Mouse (Mus musculus): ENCODE results near the gene Zfp428. TPM values are rescaled to one million over a fixed set of nuclear protein-coding genes. Genes with fewer than 3 reads are reported as not detected.

Gene Zfp428
- polyA plus RNA-seq, 2 experiments: 2.3 to 4.0 TPM

GRCm38 (mm10) chr7:24501492-24501891, 5.3 kb upstream of the Zfp428 start:
- Histone ChIP-seq H3K36me3 (replicated peaks; ENCODE audit: control insufficient read depth, insufficient read depth, low read depth) (no peaks in the 10 kb centered on the region), H3K9me3 (ENCODE audit: control insufficient read depth, low read length) (no peaks in the 10 kb centered on the region), H3K4me3 (ENCODE audit: insufficient read depth in 1 of 2, low read depth in 2 of 2, low read length in 2 of 2) (no peak overlapping the region), H3K4me2 (ENCODE audit: low read depth) (no peak overlapping the region), H3K27me3 (ENCODE audit: control insufficient read depth, insufficient read depth, low read length) (peaks cover 41% of the 10 kb centered on the region), H3K27ac (no peak overlapping the region), H3K4me1 (replicated peaks; ENCODE audit: control insufficient read depth in 2 of 2, insufficient read depth in 2 of 2, low read length in 1 of 2) (peaks cover 0 to 6% of the 10 kb centered on the region in 2 experiments; a peak in 1 of 4 replicates), H3K9ac (replicated peaks) (no peak overlapping the region)
- 27% methylated on average over 21 of the region's 21 CpGs for WGBS (ENCODE audit: insufficient replicate concordance)
- ATAC-seq (ENCODE audit: insufficient read depth): no peak
- no peak for TF ChIP-seq EP300 (IDR thresholded peaks at IDR 0.05; ENCODE audit: low read depth)
- TF ChIP-seq CTCF (IDR thresholded peaks at IDR 0.05; ENCODE audit: low read depth): peak; percentile 74
- DNase-seq (ENCODE audit: low read depth in 3 of 3, low spot score in 3 of 3): no peak

GRCm38 (mm10) chr7:24504004-24504403, 2.8 kb upstream of the Zfp428 start:
- WGBS (ENCODE audit: insufficient replicate concordance): 10% methylated on average over 10 of the region's 10 CpGs
- peaks cover 36% of the 10 kb centered on the region for H3K27me3 ChIP-seq (ENCODE audit: control insufficient read depth, insufficient read depth, low read length)
- H3K4me3 ChIP-seq (ENCODE audit: insufficient read depth in 1 of 2, low read depth in 2 of 2, low read length in 2 of 2): no peak overlapping the region
- H3K9ac ChIP-seq (replicated peaks): no peak overlapping the region
- peaks cover 0 to 10% of the 10 kb centered on the region in 2 experiments; a peak in 3 of 4 replicates for H3K4me1 ChIP-seq (replicated peaks; ENCODE audit: control insufficient read depth in 2 of 2, insufficient read depth in 2 of 2, low read length in 1 of 2)
- no peak for DNase-seq (ENCODE audit: low read depth in 3 of 3, low spot score in 3 of 3)
- no peaks in the 10 kb centered on the region for H3K9me3 ChIP-seq (ENCODE audit: control insufficient read depth, low read length)
- H3K36me3 ChIP-seq (replicated peaks; ENCODE audit: control insufficient read depth, insufficient read depth, low read depth): no peaks in the 10 kb centered on the region
- TF ChIP-seq CTCF (IDR thresholded peaks at IDR 0.05; ENCODE audit: low read depth): no peak
- TF ChIP-seq EP300 (IDR thresholded peaks at IDR 0.05; ENCODE audit: low read depth): no peak
- ATAC-seq (ENCODE audit: insufficient read depth): no peak
- no peak overlapping the region for H3K27ac ChIP-seq
- peak overlapping the region; percentile 22 for H3K4me2 ChIP-seq (ENCODE audit: low read depth)

- Histone ChIP-seq H3K4me2 (ENCODE audit: low read depth) (no peak overlapping the region), H3K27ac (no peak overlapping the region), H3K27me3 (ENCODE audit: control insufficient read depth, insufficient read depth, low read length) (peaks cover 28% of the 10 kb centered on the region), H3K9ac (replicated peaks) (no peak overlapping the region), H3K4me1 (replicated peaks; ENCODE audit: control insufficient read depth in 2 of 2, insufficient read depth in 2 of 2, low read length in 1 of 2) (peaks cover 0 to 10% of the 10 kb centered on the region in 2 experiments; a peak in 3 of 4 replicates), H3K36me3 (replicated peaks; ENCODE audit: control insufficient read depth, insufficient read depth, low read depth) (no peaks in the 10 kb centered on the region), H3K9me3 (ENCODE audit: control insufficient read depth, low read length) (no peaks in the 10 kb centered on the region), H3K4me3 (ENCODE audit: insufficient read depth in 1 of 2, low read depth in 2 of 2, low read length in 2 of 2) (no peak overlapping the region)
- 21% methylated on average over 4 of the region's 4 CpGs for WGBS (ENCODE audit: insufficient replicate concordance)
- no peak for TF ChIP-seq CTCF (IDR thresholded peaks at IDR 0.05; ENCODE audit: low read depth)
- TF ChIP-seq EP300 (IDR thresholded peaks at IDR 0.05; ENCODE audit: low read depth): no peak
- no peak for DNase-seq (ENCODE audit: low read depth in 3 of 3, low spot score in 3 of 3)
- ATAC-seq (ENCODE audit: insufficient read depth): no peak
Measured at GRCm38 (mm10) chr7:24504868-24505267, 1.9 kb upstream of the Zfp428 start.

- DNase-seq (ENCODE audit: low read depth in 3 of 3, low spot score in 3 of 3) (no peak), ATAC-seq (ENCODE audit: insufficient read depth) (no peak)
- no peak overlapping the region for H3K4me2 ChIP-seq (ENCODE audit: low read depth)
- peaks cover 0 to 10% of the 10 kb centered on the region in 2 experiments; a peak in 3 of 4 replicates for H3K4me1 ChIP-seq (replicated peaks; ENCODE audit: control insufficient read depth in 2 of 2, insufficient read depth in 2 of 2, low read length in 1 of 2)
- no peak overlapping the region for H3K27ac ChIP-seq
- WGBS (ENCODE audit: insufficient replicate concordance): 49% methylated on average over 15 of the region's 15 CpGs
- H3K4me3 ChIP-seq (ENCODE audit: insufficient read depth in 1 of 2, low read depth in 2 of 2, low read length in 2 of 2): no peak overlapping the region
- peaks cover 21% of the 10 kb centered on the region for H3K27me3 ChIP-seq (ENCODE audit: control insufficient read depth, insufficient read depth, low read length)
- H3K36me3 ChIP-seq (replicated peaks; ENCODE audit: control insufficient read depth, insufficient read depth, low read depth): no peaks in the 10 kb centered on the region
- no peak overlapping the region for H3K9ac ChIP-seq (replicated peaks)
- TF ChIP-seq CTCF (IDR thresholded peaks at IDR 0.05; ENCODE audit: low read depth) (no peak), EP300 (IDR thresholded peaks at IDR 0.05; ENCODE audit: low read depth) (no peak)
- no peaks in the 10 kb centered on the region for H3K9me3 ChIP-seq (ENCODE audit: control insufficient read depth, low read length)
Measured at GRCm38 (mm10) chr7:24505447-24506064, 1.2 kb upstream of the Zfp428 start.

- Histone ChIP-seq H3K9ac (replicated peaks) (no peak overlapping the region), H3K9me3 (ENCODE audit: control insufficient read depth, low read length) (no peaks in the 10 kb centered on the region), H3K27me3 (ENCODE audit: control insufficient read depth, insufficient read depth, low read length) (peaks cover 16% of the 10 kb centered on the region), H3K27ac (no peak overlapping the region), H3K4me1 (replicated peaks; ENCODE audit: control insufficient read depth in 2 of 2, insufficient read depth in 2 of 2, low read length in 1 of 2) (peaks cover 0 to 10% of the 10 kb centered on the region in 2 experiments; a peak in 3 of 4 replicates), H3K36me3 (replicated peaks; ENCODE audit: control insufficient read depth, insufficient read depth, low read depth) (no peaks in the 10 kb centered on the region), H3K4me2 (ENCODE audit: low read depth) (peak overlapping the region; percentile 93), H3K4me3 (ENCODE audit: insufficient read depth in 1 of 2, low read depth in 2 of 2, low read length in 2 of 2) (peak overlapping the region in 1 of 2 experiments; percentile 66; a peak in 1 of 4 replicates)
- 39% methylated on average over 3 of the region's 3 CpGs for WGBS (ENCODE audit: insufficient replicate concordance)
- DNase-seq (ENCODE audit: low read depth in 3 of 3, low spot score in 3 of 3) (no peak), ATAC-seq (ENCODE audit: insufficient read depth) (no peak)
- TF ChIP-seq CTCF (IDR thresholded peaks at IDR 0.05; ENCODE audit: low read depth) (no peak), EP300 (IDR thresholded peaks at IDR 0.05; ENCODE audit: low read depth) (no peak)
Measured at GRCm38 (mm10) chr7:24506065-24506459, 744 bp upstream of the Zfp428 start.
